Mouse (Mus musculus): ENCODE measurements around the gene Thap7.
A peak's percentile ranks its signal among the peaks of the same experiment; 100 is the strongest.
"Not testable (repeated sequence)": the region's sequence is repeated elsewhere in the genome, so short reads cannot be mapped to it uniquely, and the experiment has no call there.

Gene Thap7

DNA sequence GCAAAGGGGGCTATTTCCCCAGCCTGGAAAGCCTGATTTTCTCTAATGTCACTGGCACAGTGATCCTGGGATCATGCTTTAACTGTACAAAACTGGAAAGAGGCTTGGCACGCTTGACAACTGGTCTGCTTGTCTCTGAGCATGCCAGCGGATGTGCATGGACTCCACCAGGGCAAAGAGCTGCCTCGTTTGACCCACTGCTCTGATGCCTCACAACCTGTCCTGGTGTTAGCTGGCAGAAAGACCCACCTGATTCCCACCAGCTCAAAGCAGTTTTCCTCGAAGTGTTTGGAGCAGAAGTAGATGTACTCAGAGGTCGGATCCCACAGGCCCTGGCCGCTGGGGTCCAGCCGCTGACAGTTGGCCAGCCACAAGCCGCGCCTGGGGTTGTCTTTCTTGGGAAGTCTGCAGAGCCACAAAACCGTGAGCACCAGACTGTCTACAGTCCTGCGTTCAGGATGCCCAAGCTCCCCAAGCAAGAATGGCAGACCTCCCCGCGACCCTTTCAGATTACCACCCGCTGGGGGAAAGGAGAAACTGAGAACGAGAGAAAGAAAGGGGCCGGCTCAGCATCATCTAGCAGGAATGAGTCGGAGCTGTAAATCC, 852 bp downstream of the Thap7 start:
- no peak for DNase-seq (ENCODE audit: low read depth)

- DNase-seq (ENCODE audit: low read depth): no peak
These were observed 2.7 kb downstream of the Thap7 start for GRCm38 (mm10) chr16:17528276-17528675.

GRCm38 (mm10) chr16:17527606-17528005, 3.3 kb downstream of the Thap7 start:
- DNase-seq (ENCODE audit: low read depth): no peak

GRCm38 (mm10) chr16:17526223-17526622, 4.7 kb downstream of the Thap7 start:
- DNase-seq (ENCODE audit: low read depth): no peak

DNA sequence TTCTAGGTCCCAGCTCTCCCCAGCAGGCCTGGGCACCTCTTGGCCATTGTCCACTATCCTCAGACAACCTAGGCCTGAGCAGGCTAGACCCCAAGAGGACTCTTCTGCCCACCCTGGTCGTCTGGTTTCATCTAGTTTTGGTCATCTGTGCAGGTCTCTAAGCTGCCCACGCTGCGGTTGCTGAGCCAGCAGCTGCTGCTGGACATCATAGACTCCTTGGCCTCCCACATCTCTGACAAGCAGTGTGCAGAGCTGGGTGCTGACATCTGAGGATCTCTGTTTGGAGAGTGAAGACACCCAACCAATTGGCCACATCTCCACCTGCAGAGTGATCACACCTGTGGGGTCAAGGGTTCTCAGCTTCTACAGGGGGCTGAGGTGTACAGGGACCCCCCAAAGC, 5.4 kb downstream of the Thap7 start:
- DNase-seq (ENCODE audit: low read depth): no peak

DNA sequence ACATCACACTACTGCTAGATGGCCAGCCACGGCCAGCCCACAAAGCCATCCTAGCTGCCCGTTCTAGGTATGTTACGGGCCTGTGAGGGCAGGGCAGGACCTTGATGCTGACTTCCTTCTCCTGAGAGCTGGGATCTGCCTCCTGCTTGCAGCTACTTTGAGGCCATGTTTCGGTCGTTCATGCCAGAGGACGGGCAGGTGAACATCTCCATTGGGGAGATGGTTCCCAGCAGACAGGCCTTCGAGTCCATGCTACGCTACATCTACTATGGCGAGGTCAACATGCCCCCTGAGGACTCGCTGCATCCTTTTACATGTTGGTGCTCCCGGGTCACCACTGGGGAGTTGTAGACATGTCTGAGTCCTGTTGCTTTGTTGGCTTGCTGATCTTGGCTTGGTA, 6.8 kb downstream of the Thap7 start:
- no peak for DNase-seq (ENCODE audit: low read depth)

DNA sequence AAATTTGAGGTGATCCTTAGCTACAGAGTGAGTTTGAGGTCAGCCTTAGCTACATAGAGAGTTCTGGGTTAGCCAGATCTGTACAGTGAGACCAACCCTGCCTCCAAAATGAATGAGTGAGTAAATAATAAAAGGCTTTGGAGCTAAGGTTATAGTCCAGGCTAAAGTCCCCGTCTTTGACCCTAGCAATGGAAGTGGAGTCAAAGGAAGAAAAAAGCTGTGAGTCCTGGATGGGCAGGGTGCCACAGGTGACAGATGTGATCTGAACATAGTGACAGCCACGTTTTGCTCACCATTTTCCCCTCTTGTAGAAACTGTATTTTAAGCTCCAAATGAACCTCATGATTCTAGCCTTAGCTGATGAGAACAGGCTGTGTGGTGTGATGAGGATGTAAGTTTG, 12.0 kb downstream of the Thap7 start:
- DNase-seq (ENCODE audit: low read depth): no peak

DNA sequence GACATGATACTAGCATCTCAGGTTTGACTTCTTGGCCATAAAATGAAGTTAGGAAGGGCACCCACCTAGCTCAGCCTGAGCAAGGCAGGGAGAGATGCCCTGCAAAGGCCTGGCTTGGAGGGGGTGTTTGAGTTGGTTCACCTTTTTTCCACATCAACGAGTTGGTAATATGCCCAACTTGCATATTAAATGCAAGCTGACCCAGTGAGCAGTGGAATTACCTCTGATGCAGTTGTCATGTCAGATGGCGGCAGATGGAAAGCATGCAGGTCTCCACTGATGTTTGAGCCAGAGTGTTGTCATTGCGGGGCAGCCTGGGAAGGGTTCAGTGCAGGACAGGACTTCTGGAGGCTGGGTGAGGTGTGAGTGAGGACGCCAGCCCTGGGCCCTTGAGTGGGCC, 19.5 kb downstream of the Thap7 start:
- DNase-seq (ENCODE audit: low read depth): no peak

DNA sequence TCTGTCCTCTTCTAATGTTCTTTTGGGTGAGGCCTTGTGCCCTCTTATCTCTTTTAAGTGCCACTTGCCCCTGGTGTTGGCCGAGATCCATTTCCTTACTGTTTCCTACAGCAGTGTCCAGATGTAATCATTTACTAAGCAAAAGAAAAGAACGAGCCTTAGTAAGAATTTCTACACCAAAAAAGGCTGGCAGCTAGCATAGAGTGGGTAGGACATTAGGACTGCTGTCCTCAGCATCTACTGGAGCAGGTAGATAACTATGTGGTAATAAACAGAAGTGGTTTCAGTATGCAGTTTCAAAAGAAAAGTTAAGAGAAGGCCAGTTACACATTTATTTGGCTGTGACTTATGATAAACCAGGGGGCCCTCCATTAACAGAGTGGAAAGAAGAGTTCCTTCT, 20.2 kb downstream of the Thap7 start:
- DNase-seq (ENCODE audit: low read depth): no peak

DNA sequence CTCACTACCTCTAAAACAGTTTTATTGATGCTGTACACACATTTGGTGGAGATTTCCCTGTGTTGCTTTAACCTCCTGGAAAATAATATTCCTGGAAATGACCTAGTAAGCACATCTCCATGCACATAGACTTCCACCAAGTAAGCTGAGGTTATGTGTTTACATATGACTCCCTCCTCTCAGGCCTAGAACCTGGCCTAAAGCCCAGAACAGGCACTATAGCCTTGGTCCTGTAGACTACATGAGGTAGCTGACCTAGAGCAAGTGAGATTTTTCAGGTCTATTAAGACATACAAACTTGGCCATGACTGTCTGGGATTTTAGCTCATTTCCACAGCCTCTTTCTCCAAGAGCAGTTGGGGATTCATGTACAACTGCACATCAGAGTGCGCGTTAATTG, 20.8 kb downstream of the Thap7 start:
- no peak for DNase-seq (ENCODE audit: low read depth)

DNA sequence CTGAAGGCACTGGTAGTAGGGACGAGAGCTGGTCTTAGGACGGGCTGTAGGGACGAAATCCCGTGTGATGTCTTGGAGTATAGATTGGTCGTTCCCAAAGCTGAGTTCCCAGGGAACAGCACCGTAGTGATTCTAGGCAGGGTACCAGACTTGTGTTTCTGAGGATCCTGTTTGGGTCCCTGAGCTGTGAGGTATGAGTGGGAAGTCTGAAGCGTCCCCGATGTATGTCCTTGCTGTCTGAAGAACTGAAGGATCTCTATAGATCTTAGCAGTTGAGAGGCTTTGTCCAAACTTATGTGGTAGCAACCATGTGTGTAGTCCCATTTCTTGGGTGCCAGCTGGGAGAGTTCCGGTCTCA, 21.7 kb downstream of the Thap7 start:
- no peak for DNase-seq (ENCODE audit: low read depth)

DNA sequence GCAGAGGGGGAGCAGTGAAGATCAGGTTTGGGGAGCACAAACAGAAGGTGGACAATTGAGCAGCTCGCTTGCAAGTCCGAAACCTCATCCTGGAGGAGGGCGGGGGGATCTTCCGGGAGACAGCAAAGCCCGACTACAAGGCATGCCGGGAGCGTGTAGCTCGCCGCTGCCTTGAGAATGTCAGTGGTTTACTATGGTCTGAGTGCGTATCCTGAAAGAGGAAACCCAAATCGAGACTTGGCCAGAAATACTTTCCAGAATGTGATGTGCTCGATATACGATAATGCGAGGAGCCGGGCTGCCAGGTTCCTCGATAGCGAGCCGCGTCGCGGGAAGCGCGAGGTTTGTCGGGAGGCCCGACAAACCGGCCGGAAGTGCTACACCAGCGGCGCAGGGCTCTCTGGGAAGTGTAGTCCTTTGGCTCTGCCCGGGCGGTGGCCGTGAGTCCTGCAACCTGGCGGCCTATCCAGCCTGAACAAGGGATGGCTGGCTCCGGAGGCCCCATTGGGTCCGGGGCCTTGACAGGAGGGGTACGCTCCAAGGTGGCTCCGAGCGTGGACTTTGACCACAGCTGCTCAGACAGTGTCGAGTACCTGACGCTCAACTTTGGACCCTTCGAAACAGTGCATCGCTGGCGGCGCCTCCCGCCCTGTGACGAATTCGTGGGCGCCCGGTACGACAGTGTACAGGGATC, 22.2 kb downstream of the Thap7 start, which contains the start of gene Lztr1:
Lztr1 (plus strand) TSS at position 143 of the 694 bp plus-strand sequence.
- DNase-seq (ENCODE audit: low read depth): peak; percentile 81

- DNase-seq (ENCODE audit: low read depth): not testable (repeated sequence)
These were observed 22.9 kb downstream of the Thap7 start for GRCm38 (mm10) chr16:17508031-17508430.

DNA sequence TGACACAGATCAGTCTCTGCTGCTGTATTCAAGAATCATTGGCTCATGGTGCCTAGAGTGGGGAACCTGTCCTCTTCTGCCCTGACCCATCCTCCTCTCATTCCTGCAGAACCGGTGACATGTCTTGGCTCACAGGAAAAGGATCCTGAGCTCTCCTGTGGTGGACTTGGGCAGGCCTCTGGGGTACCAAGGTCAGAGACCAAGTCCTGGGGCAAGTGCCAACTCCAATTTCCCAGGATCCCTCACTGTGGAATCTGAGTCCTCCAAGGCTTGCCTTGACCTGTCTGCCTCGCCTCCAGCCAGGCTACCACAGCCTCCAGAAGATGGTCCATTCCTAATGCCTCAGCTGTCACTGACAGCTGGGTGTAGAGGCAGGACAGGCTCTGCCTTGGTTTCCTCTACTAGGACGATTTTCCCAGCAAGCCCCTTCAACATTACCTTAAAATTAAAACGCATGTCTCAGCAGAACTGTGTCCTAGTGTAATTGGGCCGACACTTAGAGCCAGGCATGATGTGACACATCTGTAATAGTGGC, 23.9 kb downstream of the Thap7 start:
- DNase-seq (ENCODE audit: low read depth): no peak

GRCm38 (mm10) chr16:17502681-17503080, 28.3 kb downstream of the Thap7 start:
- DNase-seq (ENCODE audit: low read depth): no peak

DNA sequence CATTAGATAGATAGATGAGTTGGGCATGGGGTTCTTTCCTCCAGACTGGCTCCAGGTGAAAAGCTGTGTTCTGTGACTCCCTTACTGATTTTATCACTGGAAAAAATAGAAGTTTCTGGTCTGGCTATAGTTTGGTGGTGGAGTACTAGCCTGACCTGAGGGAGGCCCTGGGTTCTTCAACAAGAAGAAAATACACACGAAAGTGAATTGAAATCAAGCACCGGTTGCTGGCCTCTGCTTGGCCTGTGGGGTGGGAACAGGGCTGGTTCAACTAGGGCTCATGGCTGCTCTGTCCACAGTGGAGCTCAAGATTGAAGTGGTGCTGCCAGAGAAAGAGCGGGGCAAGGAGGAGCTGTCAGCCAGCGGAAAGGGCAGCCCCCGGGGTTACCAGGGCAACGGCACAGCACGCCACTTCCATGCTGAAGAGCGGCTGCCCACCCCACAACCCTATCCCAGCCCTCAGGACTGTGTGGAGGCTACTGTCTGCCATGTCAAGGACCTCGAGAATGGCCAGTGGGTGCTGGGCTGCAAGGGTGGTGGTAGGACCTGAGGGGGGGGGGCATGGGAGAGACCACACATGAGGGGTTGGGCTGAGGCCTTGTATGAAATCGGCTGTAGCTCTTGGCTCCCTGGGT, 31.6 kb downstream of the Thap7 start:
- DNase-seq (ENCODE audit: low read depth): no peak

GRCm38 (mm10) chr16:17496499-17497305, 34.2 kb downstream of the Thap7 start:
- no peak for DNase-seq (ENCODE audit: low read depth)

DNA sequence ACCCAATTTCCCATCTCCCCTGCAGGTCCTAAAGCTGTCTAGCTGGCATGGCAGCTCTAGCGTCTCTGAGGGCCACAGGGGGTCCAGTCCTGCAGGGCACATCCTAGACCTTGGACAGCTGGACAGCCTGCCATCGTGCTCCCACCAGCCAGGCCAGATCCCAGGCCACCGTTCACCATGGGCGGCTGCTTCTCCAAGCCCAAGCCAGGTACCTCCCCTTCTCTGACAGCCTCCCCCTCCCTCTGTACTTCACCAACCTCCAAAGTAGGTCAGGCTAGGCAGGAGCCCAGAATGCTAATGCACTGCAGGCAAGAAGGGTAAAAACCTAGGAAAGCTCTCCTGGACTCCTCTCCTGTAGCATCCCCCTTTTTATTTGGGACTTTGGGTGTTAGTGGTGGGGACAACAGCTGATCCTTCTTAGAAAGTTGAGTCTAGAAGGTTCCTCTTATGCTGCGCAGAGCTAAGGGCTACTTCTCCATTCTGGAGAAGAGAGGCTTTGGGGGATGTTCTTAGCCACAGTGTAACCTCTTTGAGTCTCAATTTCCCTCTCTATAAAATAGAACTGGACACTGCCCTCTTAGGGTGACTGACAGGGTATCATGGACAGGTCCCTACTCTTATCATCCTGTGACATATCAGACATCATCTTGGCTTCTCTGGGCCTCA, 38.9 kb downstream of the Thap7 start:
- DNase-seq (ENCODE audit: low read depth): no peak

DNA sequence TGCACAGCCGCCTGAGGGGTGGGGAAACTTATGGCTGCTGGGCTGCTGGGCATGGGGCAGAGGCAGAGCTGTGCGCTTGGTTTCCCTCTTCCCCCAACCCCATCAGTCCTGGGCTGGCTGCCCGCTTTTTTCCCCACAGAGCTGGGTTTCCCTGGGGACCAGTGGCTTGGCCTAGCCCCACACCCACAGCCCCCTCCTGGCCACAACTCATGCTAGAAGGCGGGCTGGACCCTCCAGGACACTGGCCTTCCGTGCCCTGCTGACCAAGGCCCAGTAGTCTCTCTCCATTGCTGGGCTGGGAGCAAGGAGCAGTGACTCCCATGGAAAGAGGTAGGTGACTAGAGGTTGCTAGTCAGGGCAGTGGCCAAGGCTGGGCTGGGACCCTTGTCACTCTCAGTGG, 39.8 kb downstream of the Thap7 start:
- no peak for DNase-seq (ENCODE audit: low read depth)

- no peak for DNase-seq (ENCODE audit: low read depth)
These were observed 41.3 kb downstream of the Thap7 start, which contains the start of gene Aifm3 for GRCm38 (mm10) chr16:17489469-17490111. TSS of gene Aifm3 (plus strand) at chr16:17489611.

All from fibroblast of lung, adult 2 months (primary cell).